Mouse (Mus musculus) Muller cell, postnatal 12 days (primary cell): ENCODE measurements at regions not wholly inside any gene's neighbourhood (a gene's known extent, or its start where the extent isn't known, plus 50 kb on each side); places are given as distances from the start of the nearest gene placed in this dataset.
A peak's percentile ranks its signal among the peaks of the same experiment; 100 is the strongest.

ENCODE experiments used
- DNase-seq: peaks from one replicate; pipeline ENCODE4 v3.0.0-alpha.2; 2015; ENCODE audit errors: inconsistent ontology term

- DNase-seq: peak; percentile 53
Observed at GRCm38 (mm10) chr8:79828763-79829542, 117.3 kb downstream of the Anapc10 start.

GRCm38 (mm10) chr8:79829543-79829890, 117.9 kb downstream of the Anapc10 start:
- no peak for DNase-seq

GRCm38 (mm10) chr8:79829941-79830633, 118.5 kb downstream of the Anapc10 start:
- no peak for DNase-seq

- no peak for DNase-seq
Observed at GRCm38 (mm10) chr8:79838961-79839360, 127.3 kb downstream of the Anapc10 start.

- DNase-seq: peak; percentile 30
Observed at GRCm38 (mm10) chr8:79849982-79850514, 138.4 kb downstream of the Anapc10 start.

GRCm38 (mm10) chr8:79850519-79850918, 138.9 kb downstream of the Anapc10 start:
- no peak for DNase-seq

GRCm38 (mm10) chr8:79872416-79873077, 160.9 kb downstream of the Anapc10 start:
- no peak for DNase-seq

- DNase-seq: peak; percentile 22
Observed at GRCm38 (mm10) chr8:79907971-79908370, 149.8 kb downstream of the Hhip start.
